Mouse (Mus musculus) hindbrain, postnatal 0 days (tissue): ENCODE results near the gene Ctcf. TPM values are rescaled to one million over a fixed set of nuclear protein-coding genes. Genes with fewer than 3 reads are reported as not detected.
A peak's percentile ranks its signal among the peaks of the same experiment; 100 is the strongest.
"Not testable (repeated sequence)": the region's sequence is repeated elsewhere in the genome, so short reads cannot be mapped to it uniquely, and the experiment has no call there.

Experiments
- ATAC-seq: fragments of 200-750 bp; cut with Nextera tagmentation; 2 replicates; pipeline ENCODE4 v1.8.0; 2017; ENCODE audit warnings: mild to moderate bottlenecking, moderate TSS enrichment, moderate library complexity
- DNase-seq: peaks from one replicate; pipeline ENCODE4 v3.0.0-alpha.2; 2015; ENCODE audit warnings: low spot score
- H3K27ac ChIP-seq: fragments of 300-500 bp; sonication (generic); 2 replicates; pipeline ENCODE4 v1.5.1; 2014; ENCODE audit warnings: mild to moderate bottlenecking
- H3K27me3 ChIP-seq: fragments of 300-500 bp; sonication (generic); 2 replicates; pipeline ENCODE4 v1.6.1; 2014; ENCODE audit warnings: low read length, mixed read lengths; ENCODE audit not compliant: insufficient read depth
- H3K36me3 ChIP-seq: fragments of 300-500 bp; sonication (generic); 2 replicates; pipeline ENCODE4 v1.6.1; 2014; ENCODE audit warnings: low read length, mixed read lengths; ENCODE audit not compliant: insufficient read depth
- H3K4me1 ChIP-seq: fragments of 300-500 bp; sonication (generic); 2 replicates; pipeline ENCODE4 v1.6.1; 2014; ENCODE audit warnings: antibody characterized with exemption, low read length, mixed read lengths; ENCODE audit not compliant: insufficient read depth
- H3K4me2 ChIP-seq: fragments of 300-500 bp; sonication (generic); 2 replicates; pipeline ENCODE4 v1.6.1; 2014; ENCODE audit warnings: low read depth, mild to moderate bottlenecking, low read length, moderate library complexity, mixed read lengths
- H3K4me3 ChIP-seq: fragments of 300-500 bp; sonication (generic); 2 replicates; pipeline ENCODE4 v1.5.1; 2014; ENCODE audit warnings: low read length
- H3K9ac ChIP-seq: fragments of 300-500 bp; sonication (generic); replicated peaks from 2 replicates; pipeline ENCODE4 v1.6.1; 2014; ENCODE audit warnings: mild to moderate bottlenecking, low read length, moderate library complexity, mixed read lengths
- H3K9me3 ChIP-seq: fragments of 300-500 bp; sonication (generic); 2 replicates; pipeline ENCODE4 v1.6.1; 2016; ENCODE audit warnings: low read length, mixed read lengths
- CTCF ChIP-seq: IDR thresholded peaks from 2 replicates; pipeline ENCODE4 v1.5.1; 2016; ENCODE audit warnings: antibody characterized with exemption, control low read depth, low read depth
- WGBS: fragments of 180-500 bp; shearing (Covaris S2); extraction: QIAGEN DNeasy Blood & Tissue Kit; methylation state at CpG from one replicate; pipeline ENCODE4 v1.1.7; 2014; 5-methylcytosine and 5-hydroxymethylcytosine counted together
- polyA plus RNA-seq: library from polyadenylated mRNA; unstranded; fragments of >200 nt; fragmentation: Nextera tagmentation; extraction: Ambion mirVana; gene quantifications from 2 replicates; pipeline ENCODE4 v1.2.1, GENCODE M21; 2015
- total RNA-seq: library from RNA; depleted of rRNA; stranded (reverse); fragments of >200 nt; gene quantifications from 2 replicates; pipeline ENCODE4 v1.2.3, GENCODE M21; 2014

Ctcf gene
- total and polyA plus RNA-seq, 2 experiments from 2014 or later: 35.9 to 88.1 TPM

DNA sequence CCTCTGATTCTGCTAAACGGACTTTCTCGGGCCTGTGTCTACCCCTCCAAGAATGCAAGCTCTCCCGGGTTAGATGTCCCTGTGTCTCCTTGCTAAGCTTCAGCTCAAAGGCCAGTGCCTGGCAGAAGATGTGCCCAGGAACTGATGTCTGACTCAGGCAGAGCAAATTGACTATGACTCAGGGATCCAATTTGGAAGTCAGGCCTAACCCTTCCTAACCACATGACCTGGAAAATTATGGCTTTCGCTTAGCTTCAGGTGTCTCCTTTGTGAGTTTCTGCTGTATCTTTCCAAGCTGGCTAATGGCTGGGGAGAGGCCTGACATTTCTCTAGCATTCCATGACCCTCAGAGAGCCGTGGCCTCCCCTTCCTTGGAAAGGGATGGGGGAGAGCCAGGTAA, 35.1 kb upstream of the Ctcf start:
- H3K36me3 ChIP-seq: no peaks in the 10 kb centered on the region
- H3K4me1 ChIP-seq: no peaks in the 10 kb centered on the region
- no peak for TF ChIP-seq CTCF
- no peaks in the 10 kb centered on the region for H3K27me3 ChIP-seq
- no peak overlapping the region for H3K27ac ChIP-seq
- no peak for ATAC-seq
- H3K4me3 ChIP-seq: no peak overlapping the region
- no peak overlapping the region for H3K4me2 ChIP-seq
- 81% methylated on average over 5 of the region's 5 CpGs for WGBS
- no peaks in the 10 kb centered on the region for H3K9me3 ChIP-seq
- H3K9ac ChIP-seq: no peak overlapping the region
- DNase-seq: no peak

GRCm38 (mm10) chr8:105602540-105602939, 33.8 kb upstream of the Ctcf start:
- DNase-seq, H3K27me3 ChIP-seq, H3K9me3 ChIP-seq, H3K9ac ChIP-seq, H3K4me1 ChIP-seq, ATAC-seq, H3K36me3 ChIP-seq, H3K4me3 ChIP-seq, H3K4me2 ChIP-seq, H3K27ac ChIP-seq: not testable (repeated sequence)
- 97% methylated on average over 2 of the region's 3 CpGs for WGBS

GRCm38 (mm10) chr8:105604804-105605381, 31.5 kb upstream of the Ctcf start, which contains the start of gene Ripor1:
Ripor1 (plus strand) TSS chr8:105605255.
- Histone ChIP-seq H3K4me1 (peaks cover 7% of the 10 kb centered on the region; the same call in 1 of the 2 replicates), H3K4me2 (peak within 1 kb of the TSS; percentile 95), H3K27ac (peak within 1 kb of the TSS; percentile 93), H3K36me3 (no peaks in the 10 kb centered on the region), H3K27me3 (no peaks in the 10 kb centered on the region), H3K9me3 (no peaks in the 10 kb centered on the region), H3K4me3 (peak within 1 kb of the TSS; percentile 67), H3K9ac (peak within 1 kb of the TSS; percentile 95)
- TF ChIP-seq CTCF: peak; percentile 81
- peak; percentile 85 for DNase-seq
- ATAC-seq: peak; percentile 83
- under 1% methylated on average over 28 of the region's 42 CpGs for WGBS

DNA sequence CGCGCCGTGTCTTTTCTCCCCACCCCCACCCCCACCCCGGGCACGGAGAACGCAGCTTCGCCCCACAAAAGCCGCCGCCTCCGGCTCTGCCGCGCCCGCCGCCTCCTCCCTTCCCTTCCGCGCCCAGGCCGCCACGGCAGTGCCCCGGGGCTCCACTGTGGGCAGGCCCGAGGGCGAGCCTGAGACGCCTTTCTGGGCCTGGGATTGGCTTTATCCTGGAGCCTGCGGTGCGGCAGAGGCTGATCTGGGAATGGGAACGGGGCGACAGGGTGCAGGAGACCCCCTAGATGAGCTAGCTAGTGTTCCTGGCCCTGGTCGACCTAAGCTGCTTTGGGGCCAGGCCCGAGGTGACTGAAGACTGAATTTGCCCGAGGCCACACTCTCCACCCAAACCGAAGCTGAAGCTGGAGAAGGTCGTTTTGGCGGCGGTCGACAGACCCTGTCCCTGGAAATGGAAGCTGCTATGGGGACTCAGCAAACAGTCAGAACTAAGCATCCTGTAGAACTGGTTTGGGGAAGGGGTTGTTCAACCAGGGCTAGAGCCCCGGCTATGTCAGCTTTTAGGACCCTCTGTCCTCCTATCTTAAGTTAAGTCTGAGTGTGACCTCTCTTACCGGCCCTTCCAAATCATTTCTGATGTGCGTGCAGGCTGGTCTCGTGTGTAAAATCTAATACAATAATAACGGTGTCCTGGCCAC, 30.7 kb upstream of the Ctcf start:
- no peaks in the 10 kb centered on the region for H3K27me3 ChIP-seq
- peak overlapping the region; percentile 93 for H3K27ac ChIP-seq
- H3K9ac ChIP-seq: peak overlapping the region; percentile 95
- peak overlapping the region; percentile 95 for H3K4me2 ChIP-seq
- no peaks in the 10 kb centered on the region for H3K36me3 ChIP-seq
- DNase-seq (peak; percentile 40), ATAC-seq (peak; percentile 32)
- peak overlapping the region; percentile 67 for H3K4me3 ChIP-seq
- under 1% methylated on average over 31 of the region's 39 CpGs for WGBS
- no peak for TF ChIP-seq CTCF
- no peaks in the 10 kb centered on the region for H3K9me3 ChIP-seq
- peaks cover 7% of the 10 kb centered on the region; the same call in 1 of the 2 replicates for H3K4me1 ChIP-seq

- ATAC-seq (peak; percentile 84), DNase-seq (peak; percentile 95)
- H3K9ac ChIP-seq: peak overlapping the region; percentile 95
- TF ChIP-seq CTCF: 0 out of 2 replicates have a peak, but pooled peaks have one; percentile 6
- WGBS: under 1% methylated on average over 28 of the region's 30 CpGs
- peak overlapping the region; percentile 93 for H3K27ac ChIP-seq
- peak overlapping the region; percentile 95 for H3K4me2 ChIP-seq
- H3K9me3 ChIP-seq: no peaks in the 10 kb centered on the region
- peaks cover 7% of the 10 kb centered on the region; the same call in 1 of the 2 replicates for H3K4me1 ChIP-seq
- no peaks in the 10 kb centered on the region for H3K27me3 ChIP-seq
- peak overlapping the region; percentile 67 for H3K4me3 ChIP-seq
- H3K36me3 ChIP-seq: no peaks in the 10 kb centered on the region
Observed at GRCm38 (mm10) chr8:105606189-105607023, 30.0 kb upstream of the Ctcf start.

DNA sequence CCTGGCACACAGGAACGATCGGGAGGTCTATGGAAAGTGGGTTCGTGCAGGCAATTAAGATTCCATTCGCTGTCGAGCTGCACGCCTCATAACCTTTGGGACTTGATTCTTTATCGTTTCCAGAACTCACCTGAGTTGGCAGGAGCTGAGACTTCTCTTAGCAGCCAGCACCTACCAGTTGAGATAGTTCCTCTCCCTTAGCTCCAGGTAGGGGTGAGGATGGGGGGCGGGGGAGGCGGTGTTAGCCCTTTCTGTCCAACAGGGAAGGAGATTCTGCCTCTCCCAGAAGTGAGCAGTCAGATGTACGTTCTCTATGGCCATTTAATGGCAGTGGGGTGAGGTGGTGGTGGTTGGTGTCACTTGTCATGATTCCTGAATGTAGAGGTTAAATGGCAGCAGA, 29.3 kb upstream of the Ctcf start:
- peak overlapping the region; percentile 95 for H3K4me2 ChIP-seq
- TF ChIP-seq CTCF: no peak; the same call in 1 of the 2 replicates

More for the DNA sequence above, 29.3 kb upstream of the Ctcf start:
- 5% methylated on average over 10 of the region's 10 CpGs for WGBS
- no peak for ATAC-seq
- Histone ChIP-seq H3K4me1 (peaks cover 7% of the 10 kb centered on the region; the same call in 1 of the 2 replicates), H3K27me3 (no peaks in the 10 kb centered on the region), H3K4me3 (peak overlapping the region; percentile 67), H3K9ac (peak overlapping the region; percentile 95), H3K9me3 (no peaks in the 10 kb centered on the region), H3K27ac (peak overlapping the region; percentile 93), H3K36me3 (no peaks in the 10 kb centered on the region)
- no peak for DNase-seq
